Mouse (Mus musculus): ENCODE measurements around the gene Mab21l3.
"Not testable (repeated sequence)": the region's sequence is repeated elsewhere in the genome, so short reads cannot be mapped to it uniquely, and the experiment has no call there.

Mab21l3 gene

GRCm38 (mm10) chr3:101839327-101839726 is 9.4 kb downstream of the Mab21l3 start:
- no peak for DNase-seq

- DNase-seq, result no peak
Measured at GRCm38 (mm10) chr3:101836971-101837370, 11.8 kb downstream of the Mab21l3 start.

- no peak for DNase-seq
Measured at GRCm38 (mm10) chr3:101836532-101836931, 12.2 kb downstream of the Mab21l3 start.

- peak; percentile 87 for DNase-seq
Measured at GRCm38 (mm10) chr3:101836045-101836444, 12.7 kb downstream of the Mab21l3 start.

- peak; percentile 54 for DNase-seq
Measured at GRCm38 (mm10) chr3:101831189-101831858, 17.4 kb downstream of the Mab21l3 start.

GRCm38 (mm10) chr3:101829881-101830616 is 18.7 kb downstream of the Mab21l3 start:
- no peak for DNase-seq

- DNase-seq, result no peak
Measured at GRCm38 (mm10) chr3:101828595-101828994, 20.2 kb downstream of the Mab21l3 start.

- DNase-seq, result no peak
Measured at GRCm38 (mm10) chr3:101827220-101827715, 21.5 kb downstream of the Mab21l3 start.

GRCm38 (mm10) chr3:101824338-101824737 is 24.4 kb downstream of the Mab21l3 start:
- peak; percentile 52 for DNase-seq

GRCm38 (mm10) chr3:101822052-101822451 is 26.7 kb downstream of the Mab21l3 start:
- DNase-seq, result no peak

GRCm38 (mm10) chr3:101820708-101821107 is 28.1 kb downstream of the Mab21l3 start:
- DNase-seq, result not testable (repeated sequence)

- DNase-seq, result no peak
Measured at GRCm38 (mm10) chr3:101816006-101816405, 32.8 kb downstream of the Mab21l3 start.

- DNase-seq, result no peak
Measured at GRCm38 (mm10) chr3:101814790-101815189, 34.0 kb downstream of the Mab21l3 start.

- peak; percentile 76 for DNase-seq
Measured at GRCm38 (mm10) chr3:101812341-101812962, 36.3 kb downstream of the Mab21l3 start.

GRCm38 (mm10) chr3:101811931-101812330 is 36.8 kb downstream of the Mab21l3 start:
- no peak for DNase-seq

GRCm38 (mm10) chr3:101807646-101808045 is 41.1 kb downstream of the Mab21l3 start:
- no peak for DNase-seq

- no peak for DNase-seq
Measured at GRCm38 (mm10) chr3:101806941-101807340, 41.8 kb downstream of the Mab21l3 start.

- peak; percentile 93 for DNase-seq
Measured at GRCm38 (mm10) chr3:101806149-101806548, 42.6 kb downstream of the Mab21l3 start.

GRCm38 (mm10) chr3:101805562-101806004 is 43.2 kb downstream of the Mab21l3 start:
- peak; percentile 85 for DNase-seq

- no peak for DNase-seq
Measured at GRCm38 (mm10) chr3:101804971-101805561, 43.7 kb downstream of the Mab21l3 start.

GRCm38 (mm10) chr3:101804331-101804730 is 44.4 kb downstream of the Mab21l3 start:
- DNase-seq, result no peak

- DNase-seq, result no peak
Measured at GRCm38 (mm10) chr3:101803764-101804163, 45.0 kb downstream of the Mab21l3 start.

- DNase-seq, result no peak
Measured at GRCm38 (mm10) chr3:101802746-101803145, 46.0 kb downstream of the Mab21l3 start.
